Mouse (Mus musculus): ENCODE results near the gene Abca7.
"Not testable (repeated sequence)": the region's sequence is repeated elsewhere in the genome, so short reads cannot be mapped to it uniquely, and the experiment has no call there.

Gene Abca7

DNA sequence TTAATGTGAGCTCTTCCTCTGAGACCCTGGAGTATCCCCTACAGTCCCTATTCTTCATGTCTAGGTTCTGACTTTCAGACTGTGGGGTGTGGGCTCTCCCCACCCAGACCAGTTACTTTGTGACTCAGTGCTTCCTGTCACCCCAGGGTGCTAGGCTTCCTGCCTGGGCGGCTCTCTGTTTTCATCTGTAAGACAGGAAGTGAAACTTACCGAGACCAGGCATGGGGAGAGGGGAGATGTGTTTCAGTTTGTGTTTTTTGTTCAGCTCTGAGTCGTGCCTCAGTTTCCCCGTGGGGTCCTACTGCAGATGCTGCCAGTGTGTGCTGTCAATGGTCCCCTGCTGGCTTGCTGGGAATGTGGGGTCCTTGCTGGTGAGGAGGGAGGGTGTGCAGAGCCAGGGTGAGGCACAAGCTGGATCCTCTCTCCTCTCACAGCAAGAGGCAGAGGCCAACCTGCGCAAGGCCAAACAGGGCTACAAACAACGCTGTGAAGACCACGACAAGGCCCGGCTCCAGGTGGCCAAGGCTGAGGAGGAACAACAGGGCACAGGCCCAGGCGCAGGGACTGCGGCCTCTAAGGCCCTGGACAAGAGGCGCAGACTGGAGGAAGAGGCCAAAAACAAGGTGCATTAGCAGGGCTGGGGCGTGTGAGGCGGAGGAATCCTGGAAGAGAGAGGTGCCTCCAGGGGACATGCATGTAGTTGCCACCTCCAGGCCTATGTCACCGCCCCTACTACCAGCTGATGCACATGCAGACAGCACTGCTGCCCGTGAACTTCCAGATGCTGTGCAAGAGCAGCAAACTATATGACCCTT lies 28.1 kb downstream of the Abca7 start:
- no peak for DNase-seq

DNA sequence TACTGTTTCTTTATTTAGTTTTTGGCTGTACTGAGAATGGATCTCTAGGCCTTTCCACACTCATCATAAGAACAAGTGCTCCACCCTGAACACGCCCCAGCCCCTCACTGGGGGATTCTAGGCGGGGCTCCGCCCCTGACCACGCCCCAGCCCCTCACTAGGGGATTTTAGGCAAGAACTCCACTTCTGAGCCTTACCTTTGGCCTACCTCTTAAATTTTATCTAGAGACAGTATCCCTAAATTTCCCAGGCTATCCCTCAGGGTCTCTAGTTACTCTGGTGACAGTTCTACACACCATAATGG lies 28.7 kb downstream of the Abca7 start:
- DNase-seq: no peak

DNA sequence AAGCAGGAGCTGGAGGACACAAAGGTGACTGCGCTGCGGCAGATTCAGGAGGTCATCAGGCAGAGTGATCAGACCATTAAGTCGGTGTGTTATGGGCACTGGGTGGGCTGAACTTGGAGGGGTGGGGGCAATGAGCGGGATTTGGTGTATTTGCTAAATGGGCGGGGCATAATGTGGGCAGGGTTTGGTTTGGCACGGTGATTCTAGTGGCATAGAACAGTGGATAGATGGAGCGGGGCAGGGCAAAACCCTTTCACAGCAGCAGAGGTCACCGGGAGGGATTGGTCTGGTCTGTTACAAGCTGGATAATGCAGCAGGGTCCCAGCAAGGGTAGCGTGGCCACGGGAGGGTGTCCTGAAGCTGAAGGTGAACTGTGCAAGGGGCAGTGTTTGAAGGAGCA lies 29.2 kb downstream of the Abca7 start:
- DNase-seq: no peak

DNA sequence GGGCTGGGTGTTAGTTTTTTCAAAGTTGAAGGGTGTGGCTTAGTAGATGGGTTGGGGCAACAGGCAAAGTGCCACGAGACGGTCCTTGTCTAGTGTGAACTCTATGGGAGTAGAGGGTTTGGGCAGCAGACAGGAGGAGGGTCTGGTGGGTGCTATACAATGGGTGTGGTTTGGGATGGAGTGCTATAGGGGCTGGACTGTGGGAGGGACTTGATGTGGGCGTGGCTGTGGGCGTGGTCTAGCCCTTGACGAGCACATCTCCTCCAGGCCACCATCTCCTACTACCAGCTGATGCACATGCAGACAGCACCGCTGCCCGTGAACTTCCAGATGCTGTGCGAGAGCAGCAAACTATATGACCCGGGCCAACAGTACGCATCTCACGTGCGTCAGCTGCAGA lies 29.6 kb downstream of the Abca7 start:
- no peak for DNase-seq

DNA sequence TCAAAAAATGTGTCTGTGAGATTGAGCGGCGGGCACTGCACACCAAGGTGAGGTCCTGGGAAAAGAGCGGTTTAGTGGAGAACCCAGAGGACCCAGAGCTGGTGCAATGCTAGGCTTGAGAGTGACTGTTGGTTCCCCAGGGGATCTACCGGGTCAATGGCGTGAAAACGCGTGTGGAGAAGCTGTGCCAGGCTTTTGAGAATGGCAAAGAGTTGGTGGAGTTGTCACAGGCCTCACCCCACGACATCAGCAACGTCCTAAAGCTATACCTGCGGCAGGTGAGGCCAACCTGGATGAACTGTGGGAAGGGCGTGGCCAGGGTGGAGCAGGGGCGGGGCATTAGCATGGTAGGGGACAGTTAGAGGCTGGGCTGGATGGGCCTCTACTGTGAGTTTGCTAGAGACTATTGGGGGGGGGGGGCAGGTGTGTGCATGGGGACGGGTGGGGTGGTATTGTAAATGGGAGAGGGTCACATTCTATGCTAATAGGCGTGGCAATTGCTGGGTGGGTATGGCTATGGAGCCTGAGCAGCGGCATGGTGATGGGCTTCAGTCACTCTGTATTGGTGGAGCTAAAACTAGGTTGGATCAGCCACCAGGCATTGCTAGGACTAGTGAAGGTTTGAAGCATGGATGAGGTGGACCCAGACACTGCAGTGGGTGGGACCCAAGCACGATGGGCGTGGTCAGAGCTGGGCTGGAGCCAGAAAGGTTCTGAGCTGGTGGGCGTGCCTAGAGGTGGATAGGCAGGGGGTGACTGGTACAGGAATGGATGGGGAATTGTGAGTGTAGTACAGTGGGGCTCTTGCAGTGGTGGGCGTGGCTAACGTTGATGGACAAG lies 31.6 kb downstream of the Abca7 start:
- DNase-seq: no peak

DNA sequence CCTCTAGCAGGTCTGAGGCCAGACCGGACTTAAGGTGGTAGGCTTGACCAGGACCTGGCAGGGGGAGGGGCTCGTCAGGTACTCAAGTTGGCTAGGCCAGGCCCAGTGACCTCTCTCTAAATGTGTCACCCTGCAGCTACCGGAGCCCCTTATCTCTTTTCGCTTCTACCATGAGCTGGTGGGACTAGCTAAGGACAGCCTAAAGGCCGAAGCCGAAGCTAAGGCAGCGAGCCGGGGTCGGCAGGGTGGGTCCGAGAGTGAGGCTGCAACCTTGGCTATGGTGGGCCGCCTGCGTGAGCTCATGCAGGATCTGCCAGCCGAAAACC lies 32.2 kb downstream of the Abca7 start:
- DNase-seq: no peak

DNA sequence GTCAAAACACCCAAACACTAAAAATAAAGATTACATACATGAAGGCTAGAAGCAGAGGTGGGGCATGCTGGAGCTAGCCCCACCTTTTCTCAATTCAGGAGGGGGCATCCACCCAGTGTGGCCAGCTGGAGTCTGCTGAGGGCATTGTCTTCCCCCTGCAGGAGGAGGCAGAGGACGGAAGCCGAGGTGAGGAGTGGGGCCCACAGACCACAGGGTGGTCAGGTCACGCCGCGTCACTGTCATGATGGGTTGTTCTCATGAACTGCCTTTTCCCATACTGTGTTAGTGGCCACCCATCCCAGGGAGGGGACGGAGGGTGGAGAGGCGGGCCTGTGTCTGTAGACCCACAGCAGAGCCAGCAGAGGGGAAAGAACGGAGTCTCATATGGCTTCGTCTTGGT lies 33.9 kb downstream of the Abca7 start:
- no peak for DNase-seq

DNA sequence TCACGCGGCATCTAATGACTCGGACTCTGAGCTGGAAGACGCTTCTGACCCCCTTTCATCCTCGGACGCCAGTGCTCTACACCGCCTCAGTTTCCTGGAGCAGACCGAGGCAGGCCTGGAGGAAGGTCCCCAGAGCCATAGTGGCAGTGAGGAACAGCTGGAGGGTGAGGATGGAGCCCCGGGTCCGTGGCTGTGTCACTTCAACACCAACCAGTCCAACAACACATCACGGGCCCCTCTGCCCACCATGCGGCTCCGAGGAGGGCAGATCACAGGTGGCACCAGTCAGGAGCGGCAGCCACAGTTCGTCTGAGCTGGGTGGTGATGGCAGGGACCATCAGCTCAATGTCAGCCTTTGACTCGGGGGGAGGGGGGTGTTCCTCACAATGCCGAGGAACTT lies 34.4 kb downstream of the Abca7 start:
- no peak for DNase-seq

DNA sequence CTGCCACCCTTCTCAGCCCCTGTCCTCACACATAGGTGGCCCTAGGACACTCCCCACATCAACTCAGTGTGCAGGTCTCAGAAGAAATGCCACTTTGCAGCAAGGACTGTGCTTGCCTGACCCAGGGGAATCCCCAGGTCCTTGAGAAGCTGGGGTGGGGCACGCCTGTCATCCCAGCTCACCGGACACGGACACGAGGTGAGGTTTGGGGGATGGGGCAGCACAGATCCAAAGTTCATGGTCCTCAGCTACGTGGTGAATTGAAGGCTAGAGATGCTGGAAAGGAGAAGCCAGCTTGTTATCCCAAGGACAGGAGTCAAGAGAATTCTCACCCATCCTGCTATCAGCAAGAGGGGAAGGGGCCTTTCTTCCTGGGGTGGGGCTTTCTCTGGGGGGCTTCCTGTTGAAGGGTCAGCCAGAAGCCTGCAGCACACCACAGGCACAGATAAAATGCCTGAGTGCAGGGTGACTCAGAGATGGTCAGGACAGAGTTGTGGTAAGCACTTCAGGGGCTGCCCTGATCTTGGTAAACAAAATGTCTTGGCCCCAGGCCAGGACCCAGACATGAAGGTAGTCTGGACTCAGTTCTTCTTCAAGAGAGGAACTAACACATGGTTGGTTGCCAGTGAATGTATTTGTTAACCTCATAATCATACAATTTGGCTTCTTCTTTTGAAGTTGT lies 36.6 kb downstream of the Abca7 start:
- DNase-seq: no peak

DNA sequence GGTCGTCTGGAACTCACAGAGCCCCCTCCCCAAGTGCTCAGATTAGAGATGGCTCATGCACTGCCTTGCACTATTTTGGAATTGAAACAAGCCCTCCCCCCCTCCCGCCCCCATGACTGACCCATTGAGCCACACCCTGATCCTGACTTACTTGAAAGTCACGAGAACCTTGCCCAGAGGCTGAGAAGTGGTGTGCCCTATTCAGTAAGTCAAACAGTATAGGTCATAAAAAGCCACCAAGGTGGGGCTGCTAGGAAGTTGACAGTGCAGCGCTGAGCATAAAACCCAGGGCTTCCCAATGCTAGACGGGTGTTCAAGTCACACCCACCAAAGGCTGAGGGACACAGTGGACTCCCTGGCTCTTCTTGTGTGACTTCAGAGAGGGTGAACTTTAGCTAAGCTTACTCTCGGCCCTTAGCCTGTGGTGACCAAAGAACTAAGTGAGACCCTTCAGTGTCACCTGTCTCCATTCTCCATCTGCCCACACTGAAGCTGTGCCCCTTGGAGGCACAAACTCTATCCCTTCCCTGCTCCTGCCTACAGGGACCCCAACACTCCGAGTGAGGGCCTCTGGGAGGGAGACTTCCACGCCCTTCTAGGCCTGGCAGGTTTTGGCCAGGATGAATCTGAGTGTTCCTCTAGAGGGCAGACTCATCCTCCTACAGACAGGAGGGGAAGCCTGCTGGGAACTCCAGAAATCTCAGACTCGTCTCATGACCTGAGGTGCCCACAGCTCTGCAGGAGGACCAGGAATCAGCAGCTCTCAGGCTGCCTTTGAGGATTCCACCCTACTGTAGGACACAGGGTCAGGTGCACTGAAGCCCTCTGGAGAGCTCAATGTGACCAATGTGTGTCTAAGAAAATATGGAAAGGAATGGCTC lies 37.5 kb downstream of the Abca7 start:
- DNase-seq: peak; percentile 56 to 63

DNA sequence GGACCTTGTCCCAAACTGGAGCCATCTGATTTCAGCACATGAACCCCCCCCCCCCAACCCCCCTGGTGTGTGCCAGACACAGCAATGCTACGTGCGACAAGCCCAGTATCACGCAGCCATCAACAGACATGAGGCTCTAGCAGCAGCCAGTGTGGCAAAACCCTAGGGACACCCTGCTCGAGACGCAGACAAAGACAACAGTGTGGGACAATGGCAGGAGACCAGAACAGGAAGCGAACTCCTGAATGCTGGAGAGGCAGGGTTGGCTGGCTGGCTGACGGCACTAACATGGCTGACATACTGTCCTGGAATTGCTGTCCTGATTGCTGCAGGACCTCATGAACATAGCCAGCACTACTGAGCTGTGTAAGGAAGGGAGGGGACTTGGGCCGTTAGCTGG lies 38.9 kb downstream of the Abca7 start:
- DNase-seq: no peak

DNA sequence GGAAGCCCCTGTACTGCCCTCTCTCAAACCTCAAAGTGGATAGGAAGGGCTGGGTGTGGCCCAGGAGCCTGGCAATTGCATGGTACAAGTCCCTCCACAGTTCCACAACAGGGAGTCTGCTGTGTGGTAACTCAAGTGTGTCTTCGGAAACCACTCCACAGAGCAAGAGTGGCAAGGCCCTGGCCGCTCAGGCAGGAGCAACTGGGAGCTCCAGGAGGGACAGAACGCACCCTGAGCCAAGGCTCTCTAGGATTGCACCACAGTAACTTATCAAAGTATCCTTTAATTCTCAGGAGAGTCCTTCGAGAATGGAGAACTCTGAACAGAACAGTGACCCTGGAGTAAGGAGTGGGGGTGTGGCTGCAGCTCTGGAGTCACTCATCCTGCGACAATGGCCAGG lies 39.4 kb downstream of the Abca7 start:
- DNase-seq: no peak

DNA sequence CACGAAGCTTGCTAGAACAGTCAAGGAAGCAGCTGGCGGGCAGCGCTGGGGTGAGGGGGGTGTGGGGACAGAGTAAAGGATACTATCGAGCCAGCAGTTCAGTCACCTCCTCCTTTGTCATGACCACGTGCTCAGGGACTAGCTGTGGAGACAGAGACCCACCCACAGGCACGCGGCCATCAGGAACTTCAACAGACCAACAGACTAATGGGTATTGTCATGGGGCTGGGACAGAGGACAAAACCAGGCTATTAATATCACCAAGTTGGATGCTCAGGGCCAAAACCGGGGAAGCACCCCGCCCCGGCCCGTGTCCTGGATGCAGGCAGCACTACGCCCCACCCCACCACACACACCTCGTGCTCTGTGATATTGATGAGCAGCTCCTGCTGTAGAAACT lies 40.5 kb downstream of the Abca7 start:
- DNase-seq: no peak

DNA sequence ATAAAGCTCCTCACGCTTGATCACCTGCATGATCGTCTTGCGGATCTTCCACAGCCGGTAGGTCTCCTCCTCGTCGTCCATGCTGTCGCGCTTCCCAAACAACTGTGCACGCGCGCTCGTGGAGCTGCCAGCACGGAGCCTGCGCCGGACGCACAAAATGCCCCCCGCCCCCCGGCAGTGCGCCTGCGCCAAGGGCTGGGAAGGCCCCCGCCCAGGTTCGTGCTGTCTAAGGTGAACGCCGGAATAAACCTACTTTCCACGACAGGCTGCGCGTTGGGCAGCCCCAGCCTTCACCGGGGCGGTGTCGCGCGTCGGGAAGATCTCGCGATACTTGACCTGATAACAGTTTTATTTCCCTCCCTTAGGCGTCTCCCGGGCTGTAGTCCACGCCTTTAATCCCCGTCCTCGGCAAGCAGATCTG lies 43.3 kb downstream of the Abca7 start, which contains the start of gene Polr2e:
TSS of gene Polr2e (minus strand) at position 237 of the 421 bp plus-strand sequence.
- peak; percentile 96 to 97 for DNase-seq

DNA sequence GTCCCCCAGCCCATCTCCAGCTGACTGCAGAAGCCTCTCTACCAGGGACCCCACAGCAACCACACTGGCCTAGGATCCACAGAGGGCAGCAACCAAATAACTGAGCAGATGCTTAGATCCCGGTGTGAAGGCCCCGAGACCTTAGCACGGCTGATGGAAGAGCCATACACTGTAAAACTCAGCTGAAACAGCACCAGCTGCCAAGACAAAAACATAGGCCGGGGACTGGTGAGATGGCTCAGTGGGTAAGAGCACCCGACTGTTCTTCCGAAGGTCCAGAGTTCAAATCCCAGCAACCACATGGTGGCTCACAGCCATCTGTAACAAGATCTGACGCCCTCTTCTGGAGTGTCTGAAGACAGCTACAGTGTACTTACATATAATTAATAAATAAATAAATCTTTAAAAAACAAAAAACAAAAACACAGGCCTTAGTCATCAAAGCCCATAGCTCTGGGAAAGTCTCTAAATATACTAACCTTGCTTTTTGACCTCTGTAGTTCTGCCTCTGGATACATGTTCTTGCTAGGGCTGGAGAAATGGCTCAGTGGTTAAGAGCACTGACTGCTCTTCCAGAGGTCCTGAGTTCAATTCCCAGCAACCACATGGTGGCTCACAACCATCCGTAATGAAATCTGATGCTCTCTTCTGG lies 45.2 kb downstream of the Abca7 start:
- not testable (repeated sequence) for DNase-seq

DNA sequence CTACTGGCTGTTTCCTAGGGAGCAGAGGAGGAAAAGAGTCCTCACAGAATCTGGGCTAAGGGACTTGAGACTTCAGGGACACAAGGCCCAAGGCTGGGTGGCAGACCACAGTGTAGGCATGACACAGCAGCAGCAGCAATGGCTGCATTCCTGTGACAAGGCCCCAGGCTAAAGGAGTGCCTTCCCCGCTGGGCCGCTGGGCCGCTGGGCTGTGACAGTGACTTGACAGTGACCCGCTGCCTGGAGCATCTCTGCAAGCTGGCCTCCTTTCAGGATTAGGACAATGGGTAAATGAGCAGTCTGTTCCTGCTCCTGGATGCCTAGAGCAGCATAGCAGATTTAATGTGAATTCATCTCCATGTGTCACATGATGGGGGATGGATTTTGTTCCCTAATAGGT lies 47.8 kb downstream of the Abca7 start:
- no peak for DNase-seq

DNA sequence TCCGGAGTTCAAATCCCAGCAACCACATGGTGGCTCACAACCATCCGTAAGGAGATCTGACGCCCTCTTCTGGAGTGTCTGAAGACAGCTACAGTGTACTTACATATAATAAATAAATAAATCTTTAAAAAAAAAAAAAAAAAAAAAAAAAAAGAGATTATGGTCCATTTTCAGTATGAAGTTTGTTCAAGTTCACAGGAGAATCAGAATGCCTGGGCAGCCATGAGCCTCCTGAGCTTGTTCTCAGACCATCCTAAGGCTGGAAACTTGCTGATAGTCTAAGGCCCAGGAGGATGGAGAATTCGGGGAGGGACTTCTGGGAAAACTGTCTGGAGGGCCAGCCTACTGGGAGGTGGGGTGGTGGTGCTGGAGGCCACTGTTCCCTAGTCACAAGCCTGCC lies 49.1 kb downstream of the Abca7 start:
- DNase-seq: not testable (repeated sequence)

DNA sequence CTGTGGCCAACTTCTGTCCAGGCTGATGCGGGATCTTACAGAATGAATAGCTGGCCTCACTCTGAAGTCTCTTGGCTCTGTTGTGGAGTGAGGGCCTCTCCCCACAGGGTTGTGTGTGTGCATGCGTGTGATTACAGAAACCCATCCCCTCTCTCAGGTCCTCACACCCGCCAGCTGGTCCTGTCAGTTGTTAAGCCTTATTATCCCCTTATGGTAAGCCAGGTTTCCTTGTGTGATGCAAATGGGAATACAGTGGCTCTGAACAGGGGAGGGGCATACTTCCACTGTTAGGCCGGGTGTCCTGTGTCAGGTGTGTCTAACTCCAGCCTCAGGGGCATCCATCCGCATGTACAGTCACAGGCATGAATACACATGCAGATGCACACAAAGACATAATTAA lies 49.5 kb downstream of the Abca7 start:
- no peak for DNase-seq

DNA sequence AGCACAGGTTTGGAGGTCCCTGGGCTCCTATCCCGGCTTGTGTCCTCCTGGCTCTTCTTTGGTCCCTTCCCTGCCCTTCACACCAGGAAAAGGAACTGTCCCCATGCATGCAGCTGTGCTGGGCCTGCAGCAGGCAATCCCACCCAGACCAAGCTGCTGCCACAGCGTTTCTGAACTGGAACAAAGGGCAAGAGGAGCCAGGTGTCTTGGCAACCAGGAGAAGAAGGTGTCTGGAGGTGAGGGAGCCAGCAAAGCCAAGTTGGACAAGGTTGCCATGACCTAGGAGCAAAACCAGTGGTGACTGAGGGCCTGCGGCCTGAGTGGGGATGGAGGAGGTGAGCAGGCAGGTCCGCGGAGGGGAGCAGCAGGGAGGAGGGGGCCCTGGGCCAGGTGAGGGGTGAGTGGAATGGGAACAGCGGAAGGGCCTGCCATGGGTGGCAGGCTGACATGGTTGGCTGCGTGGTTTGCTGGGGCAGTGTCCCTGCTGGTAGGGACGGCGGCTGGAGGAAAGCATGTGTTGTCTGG lies 50.8 kb downstream of the Abca7 start, which contains the start of gene Gpx4:
TSS of gene Gpx4 (plus strand) at position 126 of the 525 bp plus-strand sequence.
- DNase-seq: no peak

DNA sequence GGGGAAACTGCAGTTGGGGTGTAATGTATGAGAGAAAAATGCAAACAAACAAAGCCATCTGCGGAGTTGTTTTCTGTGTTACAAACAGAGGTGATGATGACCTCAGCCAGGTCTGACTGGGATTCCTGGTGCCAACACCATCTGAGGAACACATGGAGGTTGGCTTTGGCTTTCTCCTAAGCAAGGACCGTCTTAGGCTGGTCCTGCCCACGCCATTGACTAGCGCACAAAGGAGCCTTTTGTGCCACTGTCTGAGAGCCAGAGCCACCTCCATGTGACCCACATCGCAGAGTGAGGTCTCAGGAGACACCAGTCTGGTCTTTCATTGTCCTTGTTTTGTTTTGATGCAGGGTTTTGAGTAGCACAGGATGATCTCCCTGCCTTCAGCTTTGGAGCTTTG lies 52.1 kb downstream of the Abca7 start:
- DNase-seq: no peak

DNA sequence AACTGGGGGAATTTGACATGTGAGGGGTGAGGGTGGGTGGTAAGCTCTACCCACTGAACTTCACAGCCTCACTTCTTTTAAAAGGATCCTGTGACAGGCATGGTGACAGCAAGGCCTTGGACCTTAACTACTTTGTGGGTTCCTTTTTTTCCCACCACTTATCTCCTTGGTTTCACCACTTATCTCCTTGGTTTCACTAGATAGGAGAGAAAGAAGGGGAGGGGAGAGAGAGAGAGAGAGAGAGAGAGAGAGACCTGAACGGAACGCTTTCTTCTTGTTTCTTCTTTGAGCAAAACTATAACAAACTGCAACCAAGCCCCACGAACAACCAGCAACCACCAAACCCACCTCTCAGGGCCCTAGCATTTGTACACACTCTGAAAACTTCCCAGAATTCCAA lies 52.5 kb downstream of the Abca7 start:
- DNase-seq: no peak

DNA sequence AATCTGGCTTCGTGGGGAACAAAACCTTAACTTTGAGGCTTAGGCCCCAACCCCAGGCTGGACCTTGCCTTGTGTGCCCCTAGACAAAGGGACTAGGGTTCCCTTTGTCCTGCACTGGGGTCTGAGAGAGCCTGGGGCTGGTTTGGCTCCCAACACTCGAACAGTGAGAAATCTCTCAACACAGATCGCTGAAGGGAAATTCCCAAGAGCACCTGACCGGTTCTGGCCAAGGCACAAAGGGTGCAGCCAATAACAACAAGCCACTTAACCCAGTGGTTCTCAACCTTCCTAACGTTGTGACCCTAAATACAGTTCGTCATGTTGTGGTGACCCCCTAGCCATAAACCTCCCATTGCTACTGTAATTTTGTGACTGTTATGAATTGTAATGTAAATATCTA lies 54.0 kb downstream of the Abca7 start:
- no peak for DNase-seq
